Comparison of ENCODE assay signal across 27 mouse cellular contexts in the genomic region with DNA sequence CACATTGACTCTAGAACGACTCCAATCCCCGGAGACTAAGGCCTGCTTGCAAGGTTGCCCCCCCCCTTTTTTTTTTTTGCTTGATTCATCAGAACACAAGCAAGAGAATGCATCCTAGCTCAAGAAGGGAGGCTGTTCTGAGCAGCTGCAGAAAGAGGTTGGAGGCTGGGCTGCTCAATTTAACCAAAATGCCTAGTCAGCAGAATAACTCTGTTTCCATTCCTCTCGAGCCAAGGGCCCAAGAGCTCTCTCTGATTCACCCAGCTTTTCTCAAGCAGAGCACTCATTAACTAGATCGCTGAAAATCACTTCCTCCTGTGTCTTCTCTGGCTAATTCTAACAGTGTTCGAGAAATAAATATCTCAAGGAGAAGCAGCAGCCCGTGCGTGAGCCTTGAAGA. TPM values are rescaled to one million over a fixed set of nuclear protein-coding genes. Genes with fewer than 3 reads are reported as not detected.
DNase-seq lines count a peak whose midpoint lies in the region; ATAC-seq and TF ChIP-seq lines count a peak whose summit lies in the region.
"Had no signal": no experiment of that assay in that cellular context is flagged by ENCODE, and none has a peak within 500 bp of the region (broad histone marks: within the 10 kb centered on the region; RNA-seq: fewer than 3 reads in every experiment).

No protein-coding gene starts in this region.

- TF ChIP-seq CTCF in midbrain, postnatal 0 days (IDR thresholded peaks at IDR 0.05): no peak
- TF ChIP-seq CTCF in kidney, postnatal 0 days (IDR thresholded peaks at IDR 0.05; ENCODE audit: low read depth): no peak

- H3K9me3 ChIP-seq in forebrain, embryonic 16.5 days (ENCODE audit: control insufficient read depth, low read length): no peaks in the 10 kb centered on the region
- no peaks in the 10 kb centered on the region for H3K9me3 ChIP-seq in forebrain, embryonic 10.5 days
- no peaks in the 10 kb centered on the region for H3K9me3 ChIP-seq in midbrain, postnatal 0 days (ENCODE audit: low read length)
- no peaks in the 10 kb centered on the region for H3K9me3 ChIP-seq in midbrain, embryonic 11.5 days (ENCODE audit: control insufficient read depth, low read length)
- no peaks in the 10 kb centered on the region for H3K9me3 ChIP-seq in kidney, postnatal 0 days (replicated peaks; ENCODE audit: low read length)
- H3K9me3 ChIP-seq: heart, embryonic 13.5 days; midbrain, embryonic 12.5 days; neural tube, embryonic 13.5 days had no signal

- H3K4me3 ChIP-seq in forebrain, embryonic 16.5 days (replicated peaks; ENCODE audit: low read length): no peak overlapping the region
- H3K4me3 ChIP-seq in forebrain, embryonic 10.5 days: no peak overlapping the region
- no peak overlapping the region for H3K4me3 ChIP-seq in midbrain, postnatal 0 days (ENCODE audit: low read depth, low read length)
- no peak overlapping the region for H3K4me3 ChIP-seq in midbrain, embryonic 11.5 days (ENCODE audit: low read depth, low read length)
- no peak overlapping the region for H3K4me3 ChIP-seq in kidney, postnatal 0 days (replicated peaks; ENCODE audit: low read depth, low read length)
- H3K4me3 ChIP-seq: heart, embryonic 13.5 days; layer of hippocampus, adult 2 months; midbrain, embryonic 12.5 days; neural tube, embryonic 13.5 days had no signal

- 71% methylated on average over 7 of the region's 7 CpGs for WGBS in forebrain, embryonic 16.5 days
- whole genome bisulfite sequencing in forebrain, embryonic 10.5 days: 80% methylated on average over 7 of the region's 7 CpGs
- 81% methylated on average over 7 of the region's 7 CpGs for WGBS in midbrain, postnatal 0 days
- WGBS in midbrain, embryonic 11.5 days: 83% methylated on average over 7 of the region's 7 CpGs
- WGBS in kidney, postnatal 0 days: 53% methylated on average over 7 of the region's 7 CpGs

- peak; percentile 45; the same call in 1 of the 2 replicates for ATAC-seq in forebrain, embryonic 16.5 days
- ATAC-seq in midbrain, postnatal 0 days (ENCODE audit: low FRiP score): no peak
- no peak for ATAC-seq in midbrain, embryonic 11.5 days (ENCODE audit: low FRiP score)
- ATAC-seq in kidney, postnatal 0 days (replicated peaks; ENCODE audit: low FRiP score, low read depth): no peak

- no peak overlapping the region for H3K4me2 ChIP-seq in forebrain, embryonic 16.5 days (ENCODE audit: low read length)
- no peak overlapping the region for H3K4me2 ChIP-seq in midbrain, postnatal 0 days (ENCODE audit: low read depth, low read length, poor library complexity, severe bottlenecking)
- H3K4me2 ChIP-seq in midbrain, embryonic 11.5 days: no peak overlapping the region
- no peak overlapping the region for H3K4me2 ChIP-seq in kidney, postnatal 0 days (ENCODE audit: low read length)
- H3K4me2 ChIP-seq: heart, embryonic 13.5 days; hindbrain, embryonic 14.5 days; midbrain, embryonic 12.5 days; neural tube, embryonic 13.5 days had no signal

- no peak for DNase-seq in forebrain, embryonic 10.5 days (ENCODE audit: extremely low spot score, low spot score)
- DNase-seq in midbrain, postnatal 0 days (ENCODE audit: low spot score): peak; percentile 8
- no peak for DNase-seq in midbrain, embryonic 11.5 days (ENCODE audit: low spot score, missing footprints)
- DNase-seq in kidney, postnatal 0 days (ENCODE audit: low spot score): peak; percentile 27
- no peak for DNase-seq in yolk sac, embryonic 10.5 days (ENCODE audit: low spot score)
- no peak for DNase-seq in gastrocnemius, postnatal 10 days
- DNase-seq: adrenal gland, adult 8-10 months; cerebellum, adult 11-12 months; cerebellum, postnatal 14 days; gastrocnemius, postnatal 14 days; heart, adult 18-20 months; layer of hippocampus, postnatal 36 days; right cerebral cortex, adult 18-20 months; thymus, postnatal 25 days had no signal

- no peaks in the 10 kb centered on the region for H3K27me3 ChIP-seq in forebrain, embryonic 16.5 days (replicated peaks; ENCODE audit: control insufficient read depth, insufficient read depth, low read length)
- H3K27me3 ChIP-seq in forebrain, embryonic 10.5 days (ENCODE audit: poor library complexity, severe bottlenecking): no peaks in the 10 kb centered on the region
- H3K27me3 ChIP-seq in midbrain, postnatal 0 days (ENCODE audit: insufficient read depth, low read length): no peaks in the 10 kb centered on the region
- H3K27me3 ChIP-seq in midbrain, embryonic 11.5 days (ENCODE audit: control insufficient read depth, insufficient read depth, low read length): no peaks in the 10 kb centered on the region
- no peaks in the 10 kb centered on the region for H3K27me3 ChIP-seq in kidney, postnatal 0 days (ENCODE audit: insufficient read depth, low read length)
- H3K27me3 ChIP-seq: heart, embryonic 13.5 days; midbrain, embryonic 12.5 days; neural tube, embryonic 13.5 days had no signal

- H3K9ac ChIP-seq in forebrain, embryonic 16.5 days (replicated peaks; ENCODE audit: low read depth, low read length): no peak overlapping the region
- no peak overlapping the region for H3K9ac ChIP-seq in midbrain, postnatal 0 days (replicated peaks; ENCODE audit: low read length, poor library complexity, severe bottlenecking)
- no peak overlapping the region for H3K9ac ChIP-seq in midbrain, embryonic 11.5 days (ENCODE audit: low read length)
- no peak overlapping the region for H3K9ac ChIP-seq in kidney, postnatal 0 days (ENCODE audit: low read depth, low read length)
- H3K9ac ChIP-seq: heart, embryonic 13.5 days; hindbrain, embryonic 14.5 days; liver, embryonic 14.5 days; midbrain, embryonic 12.5 days; neural tube, embryonic 13.5 days had no signal

- H3K36me3 ChIP-seq in forebrain, embryonic 16.5 days (ENCODE audit: control insufficient read depth, insufficient read depth): no peaks in the 10 kb centered on the region
- no peaks in the 10 kb centered on the region for H3K36me3 ChIP-seq in forebrain, embryonic 10.5 days (replicated peaks)
- H3K36me3 ChIP-seq in midbrain, postnatal 0 days (ENCODE audit: insufficient read depth, low read length): peaks cover 18% of the 10 kb centered on the region
- no peaks in the 10 kb centered on the region for H3K36me3 ChIP-seq in midbrain, embryonic 11.5 days (ENCODE audit: control insufficient read depth, insufficient read depth, low read length)
- no peaks in the 10 kb centered on the region for H3K36me3 ChIP-seq in kidney, postnatal 0 days (ENCODE audit: insufficient read depth, low read length)
- H3K36me3 ChIP-seq: midbrain, embryonic 12.5 days had no signal

- H3K4me1 ChIP-seq in forebrain, embryonic 16.5 days (replicated peaks; ENCODE audit: control insufficient read depth, insufficient read depth, low read length): no peaks in the 10 kb centered on the region
- H3K4me1 ChIP-seq in forebrain, embryonic 10.5 days: no peaks in the 10 kb centered on the region
- H3K4me1 ChIP-seq in midbrain, postnatal 0 days (ENCODE audit: insufficient read depth, low read length): no peaks in the 10 kb centered on the region
- H3K4me1 ChIP-seq in midbrain, embryonic 11.5 days (ENCODE audit: control insufficient read depth, insufficient read depth, low read length): no peaks in the 10 kb centered on the region
- H3K4me1 ChIP-seq in kidney, postnatal 0 days (replicated peaks; ENCODE audit: insufficient read depth, low read length): no peaks in the 10 kb centered on the region; the same call in 1 of the 2 replicates
- H3K4me1 ChIP-seq: heart, embryonic 13.5 days; midbrain, embryonic 12.5 days; neural tube, embryonic 13.5 days had no signal

- no peak overlapping the region for H3K27ac ChIP-seq in forebrain, embryonic 16.5 days (ENCODE audit: low read length)
- no peak overlapping the region for H3K27ac ChIP-seq in forebrain, embryonic 10.5 days
- H3K27ac ChIP-seq in midbrain, postnatal 0 days (ENCODE audit: low read depth, low read length): no peak overlapping the region
- H3K27ac ChIP-seq in midbrain, embryonic 11.5 days (ENCODE audit: low read depth, low read length): no peak overlapping the region
- no peak overlapping the region; the same call in 1 of the 2 replicates for H3K27ac ChIP-seq in kidney, postnatal 0 days
- H3K27ac ChIP-seq: heart, embryonic 13.5 days; hindbrain, embryonic 14.5 days; layer of hippocampus, adult 2 months; liver, embryonic 14.5 days; midbrain, embryonic 12.5 days; neural tube, embryonic 13.5 days had no signal

RNA-seq across cellular contexts. Expression of a gene that starts 9.5 kb away (rescaled TPM):
- 3.9 and 5.7 TPM in 2 replicates for polyA plus RNA-seq in forebrain, embryonic 16.5 days (2015; fragmentation: Nextera tagmentation; extraction: Ambion mirVana)
- polyA plus RNA-seq in forebrain, embryonic 10.5 days (2016; fragmentation: Nextera tagmentation; extraction: Ambion mirVana): 0.47 and 0.58 TPM in 2 replicates
- total RNA-seq in midbrain, postnatal 0 days (2014; rRNA removed): 21.4 and 22.5 TPM in 2 replicates
- polyA plus RNA-seq in midbrain, postnatal 0 days (2015; fragmentation: Nextera tagmentation; extraction: Ambion mirVana): 10.9 and 12.8 TPM in 2 replicates
- 1.6 and 1.9 TPM in 2 replicates for polyA plus RNA-seq in midbrain, embryonic 11.5 days (2014; fragmentation: Nextera tagmentation; extraction: Ambion mirVana)
- 1.6 and 1.9 TPM in 2 replicates for polyA plus RNA-seq in kidney, postnatal 0 days (2015; fragmentation: Nextera tagmentation; extraction: Ambion mirVana)
- total RNA-seq in gastrocnemius, postnatal 10 days (2021): 10 to 100 TPM; 13.7 to 14.1 TPM

RNA-seq across cellular contexts. Expression of a gene that starts 29.3 kb away (rescaled TPM):
- polyA plus RNA-seq in forebrain, embryonic 16.5 days (2015; fragmentation: Nextera tagmentation; extraction: Ambion mirVana): not detected in 2 replicates
- not detected in 2 replicates for polyA plus RNA-seq in forebrain, embryonic 10.5 days (2016; fragmentation: Nextera tagmentation; extraction: Ambion mirVana)
- not detected in 2 replicates for total RNA-seq in midbrain, postnatal 0 days (2014; rRNA removed)
- polyA plus RNA-seq in midbrain, postnatal 0 days (2015; fragmentation: Nextera tagmentation; extraction: Ambion mirVana): not detected in 2 replicates
- polyA plus RNA-seq in midbrain, embryonic 11.5 days (2014; fragmentation: Nextera tagmentation; extraction: Ambion mirVana): not detected in 2 replicates
- not detected in 2 replicates for polyA plus RNA-seq in kidney, postnatal 0 days (2015; fragmentation: Nextera tagmentation; extraction: Ambion mirVana)
- total RNA-seq in gastrocnemius, postnatal 10 days (2021): not detected
- total RNA-seq: adrenal gland, adult 8-10 months; gastrocnemius, postnatal 14 days; heart, adult 18-20 months; heart, postnatal 25 days; layer of hippocampus, adult 2 months; layer of hippocampus, postnatal 36 days; left cerebral cortex, postnatal 25 days had no signal
- polyA plus RNA-seq: frontal cortex, adult 2 months; heart, embryonic 13.5 days; hindbrain, embryonic 14.5 days; intestine, embryonic 14.5 days; limb, embryonic 14.5 days; liver, embryonic 14.5 days; lung, embryonic 16.5 days; midbrain, embryonic 12.5 days; neural tube, embryonic 13.5 days had no signal

RNA-seq across cellular contexts. Expression of a gene that starts 30.7 kb away (rescaled TPM):
- polyA plus RNA-seq in forebrain, embryonic 16.5 days (2015; fragmentation: Nextera tagmentation; extraction: Ambion mirVana): not detected in 2 replicates
- not detected in 2 replicates for polyA plus RNA-seq in forebrain, embryonic 10.5 days (2016; fragmentation: Nextera tagmentation; extraction: Ambion mirVana)
- not detected in 2 replicates for total RNA-seq in midbrain, postnatal 0 days (2014; rRNA removed)
- not detected in 2 replicates for polyA plus RNA-seq in midbrain, postnatal 0 days (2015; fragmentation: Nextera tagmentation; extraction: Ambion mirVana)
- not detected in 2 replicates for polyA plus RNA-seq in midbrain, embryonic 11.5 days (2014; fragmentation: Nextera tagmentation; extraction: Ambion mirVana)
- polyA plus RNA-seq in kidney, postnatal 0 days (2015; fragmentation: Nextera tagmentation; extraction: Ambion mirVana): not detected in 2 replicates
- not detected for total RNA-seq in gastrocnemius, postnatal 10 days (2021)
- total RNA-seq: adrenal gland, adult 8-10 months; gastrocnemius, postnatal 14 days; heart, adult 18-20 months; heart, postnatal 25 days; layer of hippocampus, adult 2 months; layer of hippocampus, postnatal 36 days; left cerebral cortex, postnatal 25 days had no signal
- polyA plus RNA-seq: frontal cortex, adult 2 months; heart, embryonic 13.5 days; hindbrain, embryonic 14.5 days; intestine, embryonic 14.5 days; limb, embryonic 14.5 days; liver, embryonic 14.5 days; lung, embryonic 16.5 days; midbrain, embryonic 12.5 days; neural tube, embryonic 13.5 days had no signal

RNA-seq across cellular contexts. Expression of a gene that starts 52.2 kb away (rescaled TPM):
- polyA plus RNA-seq in forebrain, embryonic 16.5 days (2015; fragmentation: Nextera tagmentation; extraction: Ambion mirVana): not detected in 2 replicates
- polyA plus RNA-seq in forebrain, embryonic 10.5 days (2016; fragmentation: Nextera tagmentation; extraction: Ambion mirVana): not detected in 2 replicates
- not detected in 2 replicates for total RNA-seq in midbrain, postnatal 0 days (2014; rRNA removed)
- polyA plus RNA-seq in midbrain, postnatal 0 days (2015; fragmentation: Nextera tagmentation; extraction: Ambion mirVana): not detected in 2 replicates
- not detected in 2 replicates for polyA plus RNA-seq in midbrain, embryonic 11.5 days (2014; fragmentation: Nextera tagmentation; extraction: Ambion mirVana)
- polyA plus RNA-seq in kidney, postnatal 0 days (2015; fragmentation: Nextera tagmentation; extraction: Ambion mirVana): not detected in 2 replicates
- not detected for total RNA-seq in gastrocnemius, postnatal 10 days (2021)
- total RNA-seq: adrenal gland, adult 8-10 months; gastrocnemius, postnatal 14 days; heart, adult 18-20 months; heart, postnatal 25 days; layer of hippocampus, adult 2 months; layer of hippocampus, postnatal 36 days; left cerebral cortex, postnatal 25 days had no signal
- polyA plus RNA-seq: frontal cortex, adult 2 months; heart, embryonic 13.5 days; hindbrain, embryonic 14.5 days; intestine, embryonic 14.5 days; limb, embryonic 14.5 days; liver, embryonic 14.5 days; lung, embryonic 16.5 days; midbrain, embryonic 12.5 days; neural tube, embryonic 13.5 days had no signal

RNA-seq across cellular contexts. Expression of a gene that starts 54.4 kb away (rescaled TPM):
- polyA plus RNA-seq in forebrain, embryonic 16.5 days (2015; fragmentation: Nextera tagmentation; extraction: Ambion mirVana): not detected in 2 replicates
- not detected in 2 replicates for polyA plus RNA-seq in forebrain, embryonic 10.5 days (2016; fragmentation: Nextera tagmentation; extraction: Ambion mirVana)
- not detected in 2 replicates for total RNA-seq in midbrain, postnatal 0 days (2014; rRNA removed)
- polyA plus RNA-seq in midbrain, postnatal 0 days (2015; fragmentation: Nextera tagmentation; extraction: Ambion mirVana): 0.18 TPM in 1 of 2 replicates, not detected in the other
- polyA plus RNA-seq in midbrain, embryonic 11.5 days (2014; fragmentation: Nextera tagmentation; extraction: Ambion mirVana): not detected in 2 replicates
- not detected in 2 replicates for polyA plus RNA-seq in kidney, postnatal 0 days (2015; fragmentation: Nextera tagmentation; extraction: Ambion mirVana)
- not detected for total RNA-seq in gastrocnemius, postnatal 10 days (2021)
- total RNA-seq: adrenal gland, adult 8-10 months; gastrocnemius, postnatal 14 days; heart, adult 18-20 months; heart, postnatal 25 days; layer of hippocampus, adult 2 months; layer of hippocampus, postnatal 36 days; left cerebral cortex, postnatal 25 days had no signal
- polyA plus RNA-seq: frontal cortex, adult 2 months; heart, embryonic 13.5 days; hindbrain, embryonic 14.5 days; intestine, embryonic 14.5 days; limb, embryonic 14.5 days; liver, embryonic 14.5 days; lung, embryonic 16.5 days; midbrain, embryonic 12.5 days; neural tube, embryonic 13.5 days had no signal

Comparison
In these comparisons a context has a peak if more than half of its experiments do, and no peak if none do; other contexts are left out.
1. DNase-seq: peak in midbrain, postnatal 0 days (single experiment) and kidney, postnatal 0 days (single experiment); none in forebrain, embryonic 10.5 days (single experiment), midbrain, embryonic 11.5 days (single experiment), yolk sac, embryonic 10.5 days (single experiment) and gastrocnemius, postnatal 10 days (single experiment).